Mouse (Mus musculus) hindbrain, embryonic 14.5 days (tissue): ENCODE data around the gene Rab38. TPM values are rescaled to one million over a fixed set of nuclear protein-coding genes. Genes with fewer than 3 reads are reported as not detected.

Experiments
- ATAC-seq: fragments of 200-750 bp; cut with Nextera tagmentation; 2 replicates; pipeline ENCODE4 v1.8.0; 2017; ENCODE audit warnings: moderate number of reproducible peaks, mild to moderate bottlenecking, moderate TSS enrichment, moderate library complexity; ENCODE audit not compliant: low FRiP score
- DNase-seq: peaks from one replicate; pipeline ENCODE4 v3.0.0-alpha.2; 2015; ENCODE audit warnings: low spot score
- H3K27ac ChIP-seq: fragments of 300-500 bp; sonication (generic); 2 replicates; pipeline ENCODE4 v1.5.1; 2014; ENCODE audit warnings: mild to moderate bottlenecking, moderate library complexity
- H3K27me3 ChIP-seq: fragments of 300-500 bp; sonication (generic); 2 replicates; pipeline ENCODE4 v1.6.1; 2014; ENCODE audit warnings: mild to moderate bottlenecking, low read length, mixed read lengths; ENCODE audit not compliant: control insufficient read depth, insufficient read depth
- H3K36me3 ChIP-seq: fragments of 300-500 bp; sonication (generic); replicated peaks from 2 replicates; pipeline ENCODE4 v1.6.1; 2014; ENCODE audit not compliant: control insufficient read depth, insufficient read depth
- H3K4me1 ChIP-seq: fragments of 300-500 bp; sonication (generic); replicated peaks from 2 replicates; pipeline ENCODE4 v1.6.1; 2014; ENCODE audit warnings: antibody characterized with exemption, low read length, mixed read lengths; ENCODE audit not compliant: control insufficient read depth, insufficient read depth
- H3K4me2 ChIP-seq: fragments of 300-500 bp; sonication (generic); replicated peaks from 2 replicates; pipeline ENCODE4 v1.6.1; 2014; ENCODE audit warnings: mild to moderate bottlenecking, moderate library complexity
- H3K4me3 ChIP-seq: fragments of 300-500 bp; sonication (generic); replicated peaks from 2 replicates; pipeline ENCODE4 v1.5.1; 2014; ENCODE audit warnings: mild to moderate bottlenecking, low read length
- H3K9ac ChIP-seq: fragments of 300-500 bp; sonication (generic); 2 replicates; pipeline ENCODE4 v1.6.1; 2014
- H3K9me3 ChIP-seq: fragments of 300-500 bp; sonication (generic); 2 replicates; pipeline ENCODE4 v1.6.1; 2016; ENCODE audit warnings: low read length; ENCODE audit not compliant: control insufficient read depth
- WGBS: fragments of 180-500 bp; shearing (Covaris S2); extraction: QIAGEN DNeasy Blood & Tissue Kit; methylation state at CpG from one replicate; pipeline ENCODE4 v1.1.7; 2014; 5-methylcytosine and 5-hydroxymethylcytosine counted together
- polyA plus RNA-seq: library from polyadenylated mRNA; unstranded; fragments of >200 nt; fragmentation: Nextera tagmentation; extraction: Ambion mirVana; gene quantifications from 2 replicates; pipeline ENCODE4 v1.2.1, GENCODE M21; 2014

Rab38 gene
- polyA plus RNA-seq, 1 experiment from 2014 or later: 2.7 TPM

DNA sequence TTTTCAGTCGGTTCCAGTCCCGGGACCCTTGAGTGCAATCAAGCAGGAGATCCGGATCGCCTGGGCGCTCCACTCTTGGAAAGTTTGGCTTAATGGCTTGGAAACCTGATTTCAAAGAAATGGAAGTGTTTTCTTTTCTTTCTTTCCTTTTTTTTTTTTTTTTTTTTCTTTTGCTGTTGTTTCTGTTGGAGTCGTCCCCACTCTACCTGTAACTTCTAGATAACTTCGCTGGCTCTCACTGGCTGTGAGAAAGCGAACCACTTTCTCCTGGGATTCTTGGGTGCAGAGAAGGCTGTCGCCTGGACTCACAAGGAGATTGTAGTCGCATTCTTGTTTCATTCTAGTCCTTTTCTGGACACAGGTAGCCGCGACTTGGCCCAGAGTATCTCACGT is 615 bp downstream of the Rab38 start:
- H3K4me3 ChIP-seq: peak overlapping the region; percentile 51
- peak overlapping the region; percentile 57 for H3K9ac ChIP-seq
- ATAC-seq (no peak), DNase-seq (no peak)
- H3K27ac ChIP-seq: no peak overlapping the region
- peaks cover 11% of the 10 kb centered on the region; the same call in 1 of the 2 replicates for H3K27me3 ChIP-seq
- H3K9me3 ChIP-seq: no peaks in the 10 kb centered on the region
- no peaks in the 10 kb centered on the region for H3K36me3 ChIP-seq
- H3K4me1 ChIP-seq: no peaks in the 10 kb centered on the region; the same call in 1 of the 2 replicates
- H3K4me2 ChIP-seq: peak overlapping the region; percentile 96
- 6% methylated on average over 13 of the region's 13 CpGs for WGBS

DNA sequence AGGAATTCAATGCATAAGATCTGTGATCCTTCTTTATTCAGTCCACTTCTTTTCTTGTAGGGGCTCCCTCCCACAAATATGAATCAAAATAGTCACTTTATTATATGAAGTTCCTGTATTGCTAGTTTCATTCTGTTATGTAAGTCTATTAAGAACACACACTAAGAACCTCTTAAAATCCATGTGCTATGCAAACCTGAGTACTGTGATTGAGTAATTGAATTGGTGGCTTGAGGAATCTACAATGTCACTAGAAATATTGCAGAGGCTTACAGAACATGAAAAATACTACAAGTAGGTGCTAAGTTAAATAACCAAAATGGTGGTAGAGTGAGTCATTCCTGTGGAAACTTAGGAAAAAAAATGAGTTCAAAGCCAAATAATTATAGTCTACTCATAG is 10.2 kb downstream of the Rab38 start:
- DNase-seq (no peak), ATAC-seq (no peak)
- Histone ChIP-seq H3K9ac (no peak overlapping the region), H3K27me3 (no peaks in the 10 kb centered on the region), H3K4me2 (no peak overlapping the region), H3K4me3 (no peak overlapping the region), H3K9me3 (no peaks in the 10 kb centered on the region), H3K36me3 (no peaks in the 10 kb centered on the region), H3K27ac (no peak overlapping the region), H3K4me1 (no peaks in the 10 kb centered on the region)

DNA sequence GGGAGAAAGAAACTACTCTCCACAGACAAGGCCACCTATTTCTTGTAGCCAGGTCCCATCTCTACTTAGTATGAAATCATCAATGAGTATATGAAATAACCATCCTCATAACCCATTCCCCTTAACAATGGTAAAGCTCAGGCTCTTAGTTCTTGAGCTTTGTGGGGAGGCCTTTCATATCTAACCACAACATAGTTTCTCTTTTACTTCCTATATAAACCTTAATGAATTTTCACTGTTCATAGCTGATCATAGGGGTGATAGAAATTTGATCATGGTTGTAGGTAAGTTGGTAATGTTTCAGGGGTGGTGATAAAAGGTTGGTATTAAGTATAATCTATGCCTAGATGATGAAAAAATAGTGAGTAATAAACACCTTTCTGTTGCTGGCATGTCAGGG is 12.6 kb downstream of the Rab38 start:
- Histone ChIP-seq H3K4me3 (no peak overlapping the region), H3K9ac (no peak overlapping the region), H3K4me2 (no peak overlapping the region), H3K27me3 (no peaks in the 10 kb centered on the region), H3K4me1 (no peaks in the 10 kb centered on the region), H3K9me3 (no peaks in the 10 kb centered on the region), H3K27ac (no peak overlapping the region), H3K36me3 (no peaks in the 10 kb centered on the region)
- DNase-seq (no peak), ATAC-seq (no peak)

DNA sequence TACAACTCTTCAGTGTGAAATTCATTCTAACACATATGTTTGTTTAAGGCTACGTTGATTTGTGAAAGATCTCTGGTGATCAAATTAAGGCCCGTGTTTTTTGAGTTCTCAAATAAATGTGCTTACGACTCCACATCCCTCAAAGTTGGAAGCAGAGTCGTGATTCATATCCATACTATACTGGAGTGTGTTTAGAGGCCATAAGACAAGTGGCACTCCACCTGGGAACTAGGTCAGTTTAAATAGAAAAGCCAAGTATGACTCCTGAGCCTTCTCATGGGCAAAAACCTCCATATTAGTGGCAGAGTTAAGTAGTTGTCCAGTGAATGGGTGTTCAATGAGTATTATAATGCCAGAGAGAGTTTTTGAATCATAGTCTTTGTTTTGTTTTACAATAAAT is 13.4 kb downstream of the Rab38 start:
- no peak overlapping the region for H3K27ac ChIP-seq
- no peaks in the 10 kb centered on the region for H3K36me3 ChIP-seq
- no peak overlapping the region for H3K4me3 ChIP-seq
- WGBS: 86% methylated on average over 4 of the region's 4 CpGs
- DNase-seq (no peak), ATAC-seq (no peak)
- H3K4me1 ChIP-seq: no peaks in the 10 kb centered on the region
- H3K9me3 ChIP-seq: no peaks in the 10 kb centered on the region
- H3K9ac ChIP-seq: no peak overlapping the region
- no peak overlapping the region for H3K4me2 ChIP-seq
- H3K27me3 ChIP-seq: no peaks in the 10 kb centered on the region

DNA sequence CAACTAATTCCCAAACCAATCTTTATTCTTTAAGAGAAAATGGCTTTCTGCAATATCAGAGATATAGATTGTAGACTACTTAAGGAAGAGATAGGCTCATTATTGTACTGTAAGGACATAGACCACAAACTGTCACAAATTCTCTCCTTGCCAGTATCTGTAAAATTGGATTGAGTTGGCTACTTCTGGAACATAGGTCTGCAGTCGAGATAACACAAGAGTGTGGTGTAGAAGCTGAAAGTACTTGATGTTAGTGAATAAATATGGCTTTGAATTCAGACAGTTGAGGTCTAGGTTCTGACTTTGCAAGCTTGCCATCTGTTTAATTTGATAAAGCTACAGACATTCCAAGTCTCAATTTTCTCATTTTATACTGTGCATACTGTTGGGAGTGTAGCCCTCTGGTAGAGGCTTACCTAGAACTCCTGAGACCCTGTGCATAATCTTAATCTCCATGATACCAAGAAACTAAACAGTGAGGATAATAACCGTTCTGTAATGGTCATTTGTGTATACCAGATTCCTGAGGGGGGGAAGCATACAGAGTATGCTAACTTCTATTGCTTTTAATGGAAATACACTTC is 15.3 kb downstream of the Rab38 start:
- 85% methylated on average over 2 of the region's 2 CpGs for whole genome bisulfite sequencing
- Histone ChIP-seq H3K9me3 (no peaks in the 10 kb centered on the region), H3K4me3 (no peak overlapping the region), H3K4me1 (no peaks in the 10 kb centered on the region), H3K27ac (no peak overlapping the region), H3K9ac (no peak overlapping the region), H3K27me3 (no peaks in the 10 kb centered on the region), H3K36me3 (no peaks in the 10 kb centered on the region), H3K4me2 (no peak overlapping the region)
- ATAC-seq (no peak), DNase-seq (no peak)

DNA sequence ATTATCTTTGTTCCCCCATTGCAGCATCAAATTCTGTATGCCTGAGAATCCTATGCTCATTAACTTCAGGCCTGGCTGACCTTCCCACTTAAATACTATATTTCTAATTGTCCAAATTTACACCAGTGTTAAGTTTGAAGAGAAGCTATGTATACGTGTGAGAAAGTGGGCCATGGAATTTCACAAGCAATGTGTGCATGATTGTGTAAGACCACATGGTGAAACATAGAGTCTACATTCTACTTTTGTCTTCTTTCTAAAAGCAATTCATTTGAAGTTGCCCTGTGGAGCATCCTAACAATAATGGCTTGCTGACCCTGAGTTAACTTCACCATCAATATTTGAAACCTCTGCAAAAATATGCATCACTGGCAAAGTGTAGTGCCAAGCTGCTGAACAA is 23.2 kb downstream of the Rab38 start:
- WGBS: 60% methylated on average over 1 of the region's 1 CpGs
- DNase-seq: no peak

DNA sequence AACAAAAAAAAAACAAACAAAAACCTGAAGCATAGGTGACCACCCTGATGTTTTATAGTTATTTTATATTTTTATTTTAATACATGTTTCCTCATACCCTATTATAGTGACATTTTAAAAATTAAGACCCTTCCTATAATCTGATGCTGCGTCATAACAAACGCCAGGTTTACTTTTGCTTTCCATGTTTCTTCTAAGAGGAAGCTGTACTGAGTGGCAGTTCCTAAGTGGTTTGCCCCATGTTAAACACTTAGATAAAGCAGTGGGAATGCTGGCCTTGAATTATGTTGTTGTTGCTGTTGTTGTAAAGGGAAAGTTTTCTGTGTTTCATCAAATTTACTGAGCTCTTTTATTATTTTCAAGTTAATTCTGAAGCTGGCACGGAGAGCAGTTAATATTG is 27.8 kb downstream of the Rab38 start:
- H3K27me3 ChIP-seq: no peaks in the 10 kb centered on the region
- no peak overlapping the region for H3K27ac ChIP-seq
- H3K4me2 ChIP-seq: no peak overlapping the region
- H3K4me1 ChIP-seq: no peaks in the 10 kb centered on the region
- 90% methylated on average over 3 of the region's 3 CpGs for WGBS
- DNase-seq (no peak), ATAC-seq (no peak)
- no peak overlapping the region for H3K4me3 ChIP-seq
- no peaks in the 10 kb centered on the region for H3K9me3 ChIP-seq
- no peak overlapping the region for H3K9ac ChIP-seq
- no peaks in the 10 kb centered on the region for H3K36me3 ChIP-seq

More for the DNA sequence above, 23.2 kb downstream of the Rab38 start:
- Histone ChIP-seq H3K4me2 (no peak overlapping the region), H3K9me3 (no peaks in the 10 kb centered on the region), H3K36me3 (no peaks in the 10 kb centered on the region), H3K4me3 (no peak overlapping the region), H3K27me3 (no peaks in the 10 kb centered on the region), H3K27ac (no peak overlapping the region), H3K9ac (no peak overlapping the region), H3K4me1 (no peaks in the 10 kb centered on the region)
- no peak for ATAC-seq

DNA sequence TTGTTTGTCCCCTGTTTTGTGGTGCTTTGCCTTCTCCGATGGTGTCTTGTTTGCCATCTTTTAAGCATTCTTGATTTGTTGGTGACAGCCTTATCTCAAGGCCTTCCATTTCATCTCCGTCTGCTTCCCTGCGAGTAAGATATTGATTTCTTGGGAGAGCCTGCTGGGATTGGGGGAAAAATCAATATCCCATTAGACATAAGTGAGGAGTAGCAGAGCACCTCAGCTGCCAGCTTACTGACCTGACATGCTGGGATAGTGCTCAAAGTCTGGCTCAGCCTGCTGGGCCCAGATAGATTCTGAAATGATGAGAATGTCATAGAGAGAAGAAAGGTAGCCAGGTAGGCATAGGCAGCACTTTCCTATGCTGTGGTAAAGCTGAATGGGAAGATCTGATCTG is 37.7 kb downstream of the Rab38 start:
- Histone ChIP-seq H3K4me1 (no peaks in the 10 kb centered on the region), H3K36me3 (no peaks in the 10 kb centered on the region), H3K4me3 (no peak overlapping the region), H3K9ac (no peak overlapping the region), H3K4me2 (no peak overlapping the region), H3K27me3 (no peaks in the 10 kb centered on the region), H3K9me3 (no peaks in the 10 kb centered on the region), H3K27ac (no peak overlapping the region)
- ATAC-seq: no peak
- WGBS: 67% methylated on average over 3 of the region's 3 CpGs
- no peak for DNase-seq

DNA sequence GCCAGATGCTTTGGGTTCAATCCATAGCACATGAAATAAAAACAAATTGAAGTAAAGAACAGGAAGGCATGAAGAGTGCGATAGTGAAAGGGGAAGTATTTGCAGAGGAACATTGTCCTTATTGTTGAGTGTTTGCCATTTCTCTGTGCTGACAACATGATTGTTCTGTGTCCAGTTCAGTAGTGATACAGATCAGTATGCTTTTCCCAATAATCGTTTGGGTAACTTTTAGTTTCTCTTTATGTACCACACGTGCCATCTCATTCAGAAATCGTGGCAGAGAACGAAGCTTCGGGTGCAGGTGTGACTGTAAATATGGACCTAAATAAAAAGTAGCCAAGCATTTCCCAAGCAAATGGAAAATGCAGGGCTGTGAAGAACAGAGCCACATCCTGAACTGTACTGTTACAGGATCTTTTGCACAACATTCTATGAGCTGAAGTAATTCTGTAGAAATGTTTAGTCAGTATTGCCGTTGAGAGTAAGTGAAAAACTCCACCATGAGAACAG is 52.1 kb downstream of the Rab38 start:
- Histone ChIP-seq H3K4me2 (no peak overlapping the region), H3K36me3 (no peaks in the 10 kb centered on the region), H3K4me3 (no peak overlapping the region), H3K9me3 (no peaks in the 10 kb centered on the region), H3K27me3 (no peaks in the 10 kb centered on the region), H3K27ac (no peak overlapping the region), H3K4me1 (no peaks in the 10 kb centered on the region), H3K9ac (no peak overlapping the region)
- no peak for DNase-seq
- WGBS: 90% methylated on average over 7 of the region's 7 CpGs
- ATAC-seq: no peak

DNA sequence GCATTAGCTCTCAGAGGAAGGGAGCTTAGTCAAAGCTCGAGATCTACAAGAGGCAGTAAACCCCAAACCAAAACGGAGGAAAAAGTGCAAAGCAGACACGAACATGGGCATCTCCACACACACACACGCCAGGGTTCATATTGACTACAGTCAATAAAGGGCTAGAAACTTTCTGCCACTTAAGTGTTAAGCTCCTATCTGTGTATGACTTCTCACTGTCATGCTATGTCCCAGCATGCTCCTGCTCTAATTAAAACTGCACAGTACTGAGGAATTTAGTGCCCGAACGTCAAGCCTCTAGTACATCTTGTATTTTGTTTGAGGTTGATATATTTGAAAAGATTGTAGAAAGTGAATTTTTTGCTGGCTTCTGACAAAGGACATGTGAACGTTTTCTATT is 52.6 kb downstream of the Rab38 start:
- no peaks in the 10 kb centered on the region for H3K9me3 ChIP-seq
- H3K27me3 ChIP-seq: no peaks in the 10 kb centered on the region
- WGBS: 84% methylated on average over 7 of the region's 7 CpGs
- no peak overlapping the region for H3K4me3 ChIP-seq
- H3K4me1 ChIP-seq: no peaks in the 10 kb centered on the region
- H3K27ac ChIP-seq: no peak overlapping the region
- no peak overlapping the region for H3K4me2 ChIP-seq
- H3K36me3 ChIP-seq: no peaks in the 10 kb centered on the region
- no peak for DNase-seq
- no peak overlapping the region for H3K9ac ChIP-seq
- no peak for ATAC-seq
